Mouse (Mus musculus): ENCODE measurements around the gene Eif6. TPM values are rescaled to one million over a fixed set of nuclear protein-coding genes. Genes with fewer than 3 reads are reported as not detected.

Gene Eif6
- polyA plus RNA-seq, 1 experiment from 2014 or later = 182 TPM

DNA sequence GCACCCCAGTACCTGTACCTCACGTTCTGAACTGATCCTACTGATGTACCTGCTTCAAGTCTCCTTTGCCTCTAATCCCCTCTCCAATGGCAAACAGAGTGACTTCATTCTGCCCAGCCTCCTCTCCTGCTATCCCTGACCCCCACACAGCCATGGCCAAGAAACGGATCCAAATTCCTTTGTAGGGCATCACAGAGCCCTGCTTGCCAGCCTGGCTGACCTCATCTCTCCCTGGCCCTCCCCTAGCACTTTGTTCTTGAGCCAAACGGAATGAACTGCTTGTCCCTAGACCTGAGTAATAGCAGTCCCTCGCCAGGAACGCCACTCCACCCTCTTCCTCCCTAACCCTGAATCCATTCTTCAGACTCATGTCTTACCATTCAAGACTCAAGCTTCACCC lies 20.2 kb downstream of the Eif6 start:
- ATAC-seq (ENCODE audit: low read depth) = no peak
- H3K9ac ChIP-seq = no peak overlapping the region
- H3K9me3 ChIP-seq (replicated peaks) = no peaks in the 10 kb centered on the region
- 44% methylated on average over 5 of the region's 5 CpGs for WGBS (ENCODE audit: insufficient replicate concordance)
- no peak for DNase-seq
- no peak overlapping the region for H3K4me3 ChIP-seq (replicated peaks)
- no peaks in the 10 kb centered on the region for H3K36me3 ChIP-seq
- 0 out of 2 replicates have a peak, but pooled peaks cover 2% of the 10 kb centered on the region for H3K27me3 ChIP-seq
- H3K4me1 ChIP-seq (replicated peaks) = no peaks in the 10 kb centered on the region
- no peak overlapping the region for H3K27ac ChIP-seq
- no peak overlapping the region for H3K4me2 ChIP-seq

DNA sequence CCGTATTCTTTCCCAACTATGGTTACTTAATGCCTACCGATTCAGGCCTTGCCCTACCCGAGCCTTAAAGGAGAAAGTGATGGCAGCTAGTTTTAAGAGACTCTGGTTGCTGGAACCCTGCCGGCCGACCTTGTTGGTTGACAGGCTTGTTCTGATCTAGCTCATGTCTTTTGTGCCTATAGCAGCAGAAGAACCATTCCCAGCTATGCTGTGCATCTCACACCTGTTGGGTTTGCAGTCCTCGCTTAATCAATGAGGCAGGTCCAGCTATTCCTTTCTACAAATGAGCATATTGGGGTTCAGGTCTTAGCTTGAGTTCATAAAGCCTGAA lies 20.8 kb downstream of the Eif6 start:
- Histone ChIP-seq H3K27ac (no peak overlapping the region), H3K36me3 (no peaks in the 10 kb centered on the region), H3K9ac (no peak overlapping the region), H3K27me3 (0 out of 2 replicates have a peak, but pooled peaks cover 2% of the 10 kb centered on the region), H3K4me2 (no peak overlapping the region), H3K9me3 (replicated peaks) (no peaks in the 10 kb centered on the region), H3K4me3 (replicated peaks) (no peak overlapping the region), H3K4me1 (replicated peaks) (no peaks in the 10 kb centered on the region)
- ATAC-seq (ENCODE audit: low read depth) (no peak), DNase-seq (no peak)
- 56% methylated on average over 6 of the region's 6 CpGs for WGBS (ENCODE audit: insufficient replicate concordance)

DNA sequence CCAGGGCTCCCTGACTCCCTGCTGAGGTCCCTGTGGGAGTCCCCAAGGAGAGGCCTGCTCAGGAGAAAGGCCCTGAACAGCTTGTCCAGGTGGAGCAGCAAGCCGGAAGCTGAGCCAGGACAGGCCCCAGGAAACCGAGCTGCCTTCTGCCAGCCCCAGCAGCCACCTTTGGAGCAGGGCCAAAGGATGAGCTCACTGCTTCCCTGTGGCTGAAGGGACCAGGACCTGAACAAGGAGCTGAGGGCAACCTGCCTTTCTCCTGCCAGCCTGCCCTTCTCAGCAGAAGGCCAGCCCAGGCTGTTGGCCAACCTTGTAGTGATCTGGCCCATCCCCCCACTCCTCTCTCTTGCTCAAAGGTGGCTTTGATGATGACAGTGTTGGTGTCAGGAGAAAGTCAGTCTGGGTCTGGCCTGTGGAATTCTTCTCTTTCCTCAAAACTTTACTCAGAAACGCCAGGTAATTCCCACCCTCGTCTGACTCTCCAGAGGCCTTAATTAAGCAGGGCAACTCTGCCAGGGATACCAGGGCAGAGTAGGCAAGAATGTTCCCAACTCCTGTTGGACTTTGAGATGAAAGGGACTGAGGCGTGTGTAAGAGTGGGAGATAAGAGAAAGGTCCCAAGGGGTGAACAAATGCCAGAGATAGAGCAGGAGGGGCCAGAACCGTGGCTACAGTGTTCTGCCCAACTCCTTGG lies 21.3 kb downstream of the Eif6 start:
- H3K9me3 ChIP-seq (replicated peaks) = no peaks in the 10 kb centered on the region
- no peak overlapping the region for H3K27ac ChIP-seq
- no peaks in the 10 kb centered on the region for H3K4me1 ChIP-seq (replicated peaks)
- DNase-seq (no peak), ATAC-seq (ENCODE audit: low read depth) (no peak)
- H3K4me3 ChIP-seq (replicated peaks) = no peak overlapping the region
- 0 out of 2 replicates have a peak, but pooled peaks cover 2% of the 10 kb centered on the region for H3K27me3 ChIP-seq
- 38% methylated on average over 6 of the region's 6 CpGs for WGBS (ENCODE audit: insufficient replicate concordance)
- no peak overlapping the region for H3K9ac ChIP-seq
- no peak overlapping the region for H3K4me2 ChIP-seq
- no peaks in the 10 kb centered on the region for H3K36me3 ChIP-seq

DNA sequence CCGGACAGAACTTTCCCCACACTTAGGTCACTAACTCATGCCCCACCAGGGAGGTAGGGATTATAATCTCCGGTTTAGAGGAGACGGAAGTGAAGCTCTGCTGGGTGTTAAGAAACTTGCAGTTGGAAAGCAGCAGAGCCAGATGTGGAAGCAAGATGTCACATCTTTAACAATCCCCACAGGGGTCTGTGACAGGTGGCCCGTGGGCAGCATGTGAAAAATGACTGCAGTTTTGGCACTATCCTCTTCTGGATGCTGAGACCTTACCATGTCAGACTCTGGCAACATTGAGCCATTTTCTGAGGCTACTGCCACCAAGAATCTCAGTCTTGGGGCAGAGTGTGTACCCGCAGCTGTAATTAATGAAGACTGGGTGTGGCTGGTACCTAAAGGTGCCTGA lies 22.7 kb downstream of the Eif6 start:
- Histone ChIP-seq H3K4me1 (replicated peaks) (no peaks in the 10 kb centered on the region), H3K27ac (no peak overlapping the region), H3K9ac (no peak overlapping the region), H3K27me3 (0 out of 2 replicates have a peak, but pooled peaks cover 6% of the 10 kb centered on the region), H3K36me3 (no peaks in the 10 kb centered on the region), H3K4me2 (no peak overlapping the region), H3K4me3 (replicated peaks) (no peak overlapping the region), H3K9me3 (replicated peaks) (no peaks in the 10 kb centered on the region)
- ATAC-seq (ENCODE audit: low read depth) (no peak), DNase-seq (no peak)
- 42% methylated on average over 5 of the region's 5 CpGs for WGBS (ENCODE audit: insufficient replicate concordance)

DNA sequence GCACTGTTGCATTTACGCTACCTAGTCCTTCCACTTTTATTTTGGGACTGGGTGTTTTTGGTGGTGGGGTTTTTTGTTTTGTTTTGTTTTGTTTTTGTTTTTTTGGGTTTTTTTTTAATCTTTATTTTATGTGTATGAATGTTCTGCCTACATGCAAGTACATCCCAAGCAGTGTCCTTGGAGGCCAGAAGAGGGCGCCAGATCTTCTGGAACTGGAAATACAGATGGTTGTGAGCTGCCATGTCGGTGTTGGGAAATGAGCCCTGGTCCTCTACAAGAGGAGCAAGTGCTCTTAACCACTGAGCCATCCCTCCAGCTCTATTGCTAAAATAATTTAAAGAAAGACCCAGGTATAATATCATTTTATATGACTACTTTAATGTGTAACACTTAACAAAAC lies 24.0 kb downstream of the Eif6 start:
- Histone ChIP-seq H3K4me3 (replicated peaks) (no peak overlapping the region), H3K4me1 (replicated peaks) (no peaks in the 10 kb centered on the region), H3K9me3 (replicated peaks) (no peaks in the 10 kb centered on the region), H3K4me2 (no peak overlapping the region), H3K9ac (no peak overlapping the region), H3K36me3 (no peaks in the 10 kb centered on the region), H3K27me3 (peaks cover 13% of the 10 kb centered on the region; the same call in 1 of the 2 replicates), H3K27ac (no peak overlapping the region)
- peak; percentile 23 for DNase-seq
- no peak for ATAC-seq (ENCODE audit: low read depth)
- WGBS (ENCODE audit: insufficient replicate concordance) = 38% methylated on average over 3 of the region's 3 CpGs

DNA sequence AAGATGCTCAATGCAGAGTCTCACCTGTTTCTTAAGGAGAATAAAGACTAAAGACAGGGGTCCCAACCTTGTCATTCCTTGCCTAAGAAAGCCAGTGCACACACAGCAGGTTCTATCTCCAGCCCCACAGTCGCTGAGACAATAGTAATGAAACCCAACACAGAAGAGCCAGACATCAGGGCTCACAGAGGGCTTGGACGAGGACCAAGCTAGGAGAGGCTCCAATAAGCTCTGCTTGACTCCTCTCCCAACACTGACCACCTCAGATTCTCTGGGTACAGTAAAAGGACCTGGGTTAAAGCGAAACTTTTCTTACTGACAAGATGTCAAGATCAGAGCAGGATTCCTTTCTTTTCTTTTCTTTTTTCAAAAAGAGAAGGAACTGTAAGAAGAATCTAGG lies 28.1 kb downstream of the Eif6 start:
- Histone ChIP-seq H3K27ac (no peak overlapping the region), H3K4me3 (replicated peaks) (no peak overlapping the region), H3K9ac (no peak overlapping the region), H3K36me3 (no peaks in the 10 kb centered on the region), H3K9me3 (replicated peaks) (no peaks in the 10 kb centered on the region), H3K4me2 (no peak overlapping the region), H3K4me1 (replicated peaks) (no peaks in the 10 kb centered on the region), H3K27me3 (peaks cover 15% of the 10 kb centered on the region; the same call in 1 of the 2 replicates)
- 30% methylated on average over 3 of the region's 3 CpGs for WGBS (ENCODE audit: insufficient replicate concordance)
- ATAC-seq (ENCODE audit: low read depth) (no peak), DNase-seq (no peak)

DNA sequence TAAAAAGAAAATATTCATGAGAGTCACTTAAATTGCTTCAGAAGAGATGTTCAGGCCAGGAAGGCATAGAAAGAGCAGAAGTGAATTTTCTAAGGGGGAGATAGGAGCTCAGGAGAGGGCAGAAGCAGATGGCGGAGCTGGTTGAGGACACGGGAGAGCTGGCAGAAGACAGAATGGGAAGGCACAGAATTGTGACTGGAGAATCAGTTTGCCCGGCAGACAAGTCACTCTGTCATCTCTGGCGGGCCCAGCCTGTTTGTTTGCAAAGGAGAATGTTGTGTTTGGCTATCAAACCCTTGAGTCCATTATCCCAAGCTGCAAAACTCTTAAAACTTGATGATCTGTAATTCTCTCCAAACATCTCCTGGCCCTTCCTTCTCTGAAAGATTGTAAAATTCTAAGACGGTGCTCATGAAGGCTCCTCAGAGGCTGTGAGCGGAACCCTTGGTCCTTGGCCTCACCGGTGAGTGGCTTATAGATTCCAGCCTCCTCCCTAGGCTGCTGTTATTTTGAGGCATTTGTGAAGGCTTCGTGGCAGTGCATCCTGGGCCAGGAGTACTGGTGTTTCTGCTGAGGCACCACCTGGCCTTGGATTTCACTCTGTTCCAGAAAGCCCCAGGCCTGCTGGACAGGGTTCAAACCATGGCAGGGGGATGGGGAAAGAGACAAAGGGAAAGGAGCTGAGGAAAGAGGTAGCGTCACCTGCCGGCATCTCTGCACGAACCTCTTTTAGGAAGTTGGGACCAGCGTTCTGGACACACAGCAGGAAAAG lies 31.9 kb downstream of the Eif6 start:
- H3K27ac ChIP-seq = no peak overlapping the region
- no peak overlapping the region for H3K4me3 ChIP-seq (replicated peaks)
- H3K4me1 ChIP-seq (replicated peaks) = no peaks in the 10 kb centered on the region
- ATAC-seq (ENCODE audit: low read depth) = no peak
- H3K36me3 ChIP-seq = no peaks in the 10 kb centered on the region
- WGBS (ENCODE audit: insufficient replicate concordance) = 68% methylated on average over 12 of the region's 12 CpGs
- peaks cover 14% of the 10 kb centered on the region; the same call in 1 of the 2 replicates for H3K27me3 ChIP-seq
- no peak overlapping the region for H3K4me2 ChIP-seq
- no peak overlapping the region for H3K9ac ChIP-seq
- H3K9me3 ChIP-seq (replicated peaks) = no peaks in the 10 kb centered on the region
- no peak for DNase-seq

DNA sequence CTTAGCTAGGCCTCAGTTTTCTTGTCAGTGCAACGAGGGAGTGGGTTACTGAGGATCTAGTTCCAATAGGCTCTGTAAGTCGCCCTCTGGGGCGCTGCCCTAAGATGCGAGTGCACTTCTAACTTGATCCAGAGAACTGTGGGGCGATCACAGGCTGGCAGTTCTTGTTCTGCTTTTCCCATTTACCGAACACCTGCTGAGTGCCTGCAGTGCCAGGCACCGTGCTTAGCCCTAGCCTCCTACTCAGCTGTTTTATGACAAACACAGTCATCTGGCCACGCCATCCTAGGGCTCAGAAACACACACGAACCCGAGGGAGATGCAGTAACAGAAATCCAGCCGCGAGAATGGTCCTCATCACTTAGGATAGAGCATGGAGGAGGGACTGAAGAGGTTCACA lies 33.8 kb downstream of the Eif6 start:
- no peak overlapping the region for H3K4me3 ChIP-seq (replicated peaks)
- no peak for DNase-seq

DNA sequence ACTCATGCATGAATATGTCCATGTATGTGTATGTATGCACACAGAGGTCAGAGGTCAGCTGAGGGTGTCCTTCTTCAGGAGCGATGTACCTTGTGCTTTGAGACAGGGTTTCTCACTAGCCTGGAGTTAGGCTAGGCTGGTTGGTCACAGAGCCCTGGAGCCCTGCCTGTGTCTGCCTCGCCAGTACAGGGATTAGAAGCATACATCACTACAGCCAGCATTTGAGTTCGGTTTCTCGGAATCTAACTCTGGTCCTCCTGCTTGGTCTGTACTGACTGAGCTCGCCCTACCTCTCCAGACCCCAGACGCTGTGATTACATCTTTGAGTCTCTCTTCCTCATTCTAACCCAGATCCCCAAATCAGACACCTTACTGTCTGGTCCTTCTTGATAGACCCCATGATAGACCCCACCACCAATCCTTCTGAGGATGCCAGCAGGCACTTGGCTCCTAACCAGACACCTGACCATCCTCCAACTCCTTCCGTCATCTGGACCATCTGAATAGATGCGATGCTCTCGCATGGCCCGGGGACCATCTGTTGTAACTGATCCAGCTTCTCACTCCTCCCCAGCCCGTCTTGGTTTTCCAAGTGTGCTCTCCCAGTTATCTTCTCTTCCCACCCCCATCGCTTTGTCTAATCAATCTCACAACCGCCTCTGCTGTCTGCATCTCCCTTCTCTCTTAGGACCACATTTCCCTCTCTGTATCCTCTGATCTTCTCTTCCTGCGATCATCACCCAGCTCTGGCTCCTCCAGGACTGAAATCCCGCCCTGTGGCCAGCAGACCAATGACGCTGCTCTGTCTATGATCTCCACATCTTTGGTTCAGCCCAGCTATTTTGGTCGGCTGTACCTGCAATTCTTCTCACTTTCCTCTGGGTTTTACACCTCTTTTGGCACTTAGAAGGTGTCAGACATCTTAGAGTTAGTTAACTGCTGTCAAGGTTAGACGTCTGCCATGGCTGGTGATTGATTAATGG lies 38.5 kb downstream of the Eif6 start:
- Histone ChIP-seq H3K27ac (no peak overlapping the region), H3K36me3 (no peaks in the 10 kb centered on the region), H3K27me3 (peaks cover 15% of the 10 kb centered on the region; the same call in 1 of the 2 replicates), H3K9ac (no peak overlapping the region), H3K4me2 (no peak overlapping the region), H3K4me3 (replicated peaks) (no peak overlapping the region), H3K4me1 (replicated peaks) (no peaks in the 10 kb centered on the region), H3K9me3 (replicated peaks) (no peaks in the 10 kb centered on the region)
- DNase-seq = no peak
- WGBS (ENCODE audit: insufficient replicate concordance) = 47% methylated on average over 18 of the region's 18 CpGs
- ATAC-seq (ENCODE audit: low read depth) = no peak

More for the DNA sequence above, 33.8 kb downstream of the Eif6 start:
- 40% methylated on average over 12 of the region's 12 CpGs for WGBS (ENCODE audit: insufficient replicate concordance)
- Histone ChIP-seq H3K4me1 (replicated peaks) (no peaks in the 10 kb centered on the region), H3K4me2 (no peak overlapping the region), H3K27me3 (peaks cover 11% of the 10 kb centered on the region; the same call in 1 of the 2 replicates), H3K9me3 (replicated peaks) (no peaks in the 10 kb centered on the region), H3K36me3 (no peaks in the 10 kb centered on the region), H3K27ac (no peak overlapping the region), H3K9ac (no peak overlapping the region)
- ATAC-seq (ENCODE audit: low read depth) = no peak

DNA sequence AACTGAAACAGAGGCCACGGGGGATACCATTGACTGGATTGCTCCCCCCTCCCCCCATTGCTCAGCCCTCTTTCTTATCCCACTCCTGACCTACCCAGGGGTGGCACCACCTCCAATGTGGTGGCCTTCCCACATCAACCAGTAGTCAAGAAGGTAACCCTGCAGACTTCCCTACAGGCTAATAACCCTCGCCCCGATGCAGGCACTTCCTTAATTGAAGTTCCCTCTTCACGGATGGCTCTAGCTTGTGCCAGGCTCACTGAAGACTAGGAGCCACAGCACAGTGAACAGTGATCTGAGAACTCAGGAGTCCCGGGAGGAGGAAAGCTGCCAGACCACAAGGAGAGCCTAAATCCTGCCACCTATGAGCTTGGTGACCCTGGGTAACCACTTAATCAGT lies 39.8 kb downstream of the Eif6 start:
- Histone ChIP-seq H3K4me2 (no peak overlapping the region), H3K27me3 (peaks cover 15% of the 10 kb centered on the region; the same call in 1 of the 2 replicates), H3K9me3 (replicated peaks) (no peaks in the 10 kb centered on the region)

DNA sequence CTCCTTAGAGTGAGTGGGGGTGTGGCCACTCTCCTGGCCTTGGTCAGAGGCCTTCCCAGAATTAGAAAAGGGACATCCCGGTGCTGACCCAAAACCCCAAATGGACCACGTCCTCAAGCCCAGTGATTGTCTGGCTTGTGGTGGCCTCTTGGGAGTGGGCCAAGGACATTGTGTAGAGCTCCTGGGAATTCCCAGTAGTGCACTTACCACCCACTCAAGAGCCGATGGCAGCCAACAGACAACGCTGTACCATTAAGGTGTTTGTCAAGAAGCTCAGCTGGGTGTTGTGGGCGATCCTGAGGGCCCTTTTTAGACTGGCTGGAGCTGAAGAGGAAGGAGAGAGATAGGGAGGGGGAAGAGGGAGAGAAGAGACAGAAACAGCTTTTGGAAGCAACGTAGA lies 42.2 kb downstream of the Eif6 start:
- ATAC-seq (ENCODE audit: low read depth) = no peak
- Histone ChIP-seq H3K4me3 (replicated peaks) (no peak overlapping the region), H3K27ac (no peak overlapping the region), H3K27me3 (peaks cover 22% of the 10 kb centered on the region), H3K9ac (no peak overlapping the region), H3K9me3 (replicated peaks) (no peaks in the 10 kb centered on the region), H3K36me3 (no peaks in the 10 kb centered on the region), H3K4me2 (no peak overlapping the region), H3K4me1 (replicated peaks) (no peaks in the 10 kb centered on the region)
- DNase-seq = no peak
- WGBS (ENCODE audit: insufficient replicate concordance) = 69% methylated on average over 6 of the region's 6 CpGs

More for the DNA sequence above, 39.8 kb downstream of the Eif6 start:
- no peaks in the 10 kb centered on the region for H3K36me3 ChIP-seq
- H3K27ac ChIP-seq = no peak overlapping the region
- DNase-seq (no peak), ATAC-seq (ENCODE audit: low read depth) (no peak)
- no peaks in the 10 kb centered on the region for H3K4me1 ChIP-seq (replicated peaks)
- H3K9ac ChIP-seq = no peak overlapping the region
- H3K4me3 ChIP-seq (replicated peaks) = no peak overlapping the region
- WGBS (ENCODE audit: insufficient replicate concordance) = 29% methylated on average over 5 of the region's 5 CpGs

Measured in liver, embryonic 13.5 days (tissue).